Mouse (Mus musculus) kidney, postnatal 0 days (tissue): ENCODE data around the gene Lrsam1. TPM values are rescaled to one million over a fixed set of nuclear protein-coding genes. Genes with fewer than 3 reads are reported as not detected.
A peak's percentile ranks its signal among the peaks of the same experiment; 100 is the strongest.

Experiments used
- ATAC-seq: fragments of 200-750 bp; cut with Nextera tagmentation; replicated peaks from 2 replicates; pipeline ENCODE4 v1.8.0; 2017; ENCODE audit warnings: low read depth, moderate number of reproducible peaks, moderate TSS enrichment, moderate library complexity; ENCODE audit not compliant: low FRiP score
- DNase-seq: peaks from one replicate; pipeline ENCODE4 v3.0.0-alpha.2; 2016; ENCODE audit warnings: low spot score
- H3K27ac ChIP-seq: fragments of 300-500 bp; sonication (generic); 2 replicates; pipeline ENCODE4 v1.5.1; 2014; ENCODE audit warnings: mild to moderate bottlenecking
- H3K27me3 ChIP-seq: fragments of 300-500 bp; sonication (generic); 2 replicates; pipeline ENCODE4 v1.6.1; 2014; ENCODE audit warnings: low read length, mixed read lengths; ENCODE audit not compliant: insufficient read depth
- H3K36me3 ChIP-seq: fragments of 300-500 bp; sonication (generic); 2 replicates; pipeline ENCODE4 v1.6.1; 2014; ENCODE audit warnings: low read length, mixed read lengths; ENCODE audit not compliant: insufficient read depth
- H3K4me1 ChIP-seq: fragments of 300-500 bp; sonication (generic); replicated peaks from 2 replicates; pipeline ENCODE4 v1.6.1; 2014; ENCODE audit warnings: antibody characterized with exemption, low read length, mixed read lengths; ENCODE audit not compliant: insufficient read depth
- H3K4me2 ChIP-seq: fragments of 300-500 bp; sonication (generic); 2 replicates; pipeline ENCODE4 v1.6.1; 2014; ENCODE audit warnings: mild to moderate bottlenecking, low read length, moderate library complexity, mixed read lengths
- H3K4me3 ChIP-seq: fragments of 300-500 bp; sonication (generic); replicated peaks from 2 replicates; pipeline ENCODE4 v1.5.1; 2014; ENCODE audit warnings: low read depth, low read length
- H3K9ac ChIP-seq: fragments of 300-500 bp; sonication (generic); 2 replicates; pipeline ENCODE4 v1.6.1; 2014; ENCODE audit warnings: low read depth, low read length
- H3K9me3 ChIP-seq: fragments of 300-500 bp; sonication (generic); replicated peaks from 2 replicates; pipeline ENCODE4 v1.6.1; 2016; ENCODE audit warnings: low read length, inconsistent platforms, mixed read lengths
- CTCF ChIP-seq: IDR thresholded peaks from 2 replicates; pipeline ENCODE4 v1.5.1; 2016; ENCODE audit warnings: antibody characterized with exemption, low read depth, mild to moderate bottlenecking, moderate library complexity
- WGBS: fragments of 180-500 bp; shearing (Covaris S2); extraction: QIAGEN DNeasy Blood & Tissue Kit; methylation state at CpG from one replicate; pipeline ENCODE4 v1.1.7; 2014; 5-methylcytosine and 5-hydroxymethylcytosine counted together
- polyA plus RNA-seq: library from polyadenylated mRNA; unstranded; fragments of >200 nt; fragmentation: Nextera tagmentation; extraction: Ambion mirVana; gene quantifications from 2 replicates; pipeline ENCODE4 v1.2.1, GENCODE M21; 2015

The Lrsam1 gene
- polyA plus RNA-seq, 1 experiment from 2014 or later, result 9.0 TPM

GRCm38 (mm10) chr2:32907442-32907841, 54.0 kb downstream of the Lrsam1 start:
- no peak overlapping the region for H3K4me3 ChIP-seq
- peaks cover 31% of the 10 kb centered on the region for H3K4me1 ChIP-seq
- no peaks in the 10 kb centered on the region for H3K27me3 ChIP-seq
- H3K9me3 ChIP-seq, result no peaks in the 10 kb centered on the region
- TF ChIP-seq CTCF, result no peak
- peak overlapping the region; percentile 90 for H3K27ac ChIP-seq
- H3K9ac ChIP-seq, result peak overlapping the region; percentile 27; the same call in 1 of the 2 replicates
- no peak for ATAC-seq
- no peak overlapping the region for H3K4me2 ChIP-seq
- no peak for DNase-seq
- H3K36me3 ChIP-seq, result peaks cover 8% of the 10 kb centered on the region
- 40% methylated on average over 8 of the region's 8 CpGs for WGBS

- no peak overlapping the region for H3K4me3 ChIP-seq
- H3K27ac ChIP-seq, result no peak overlapping the region
- H3K4me2 ChIP-seq, result no peak overlapping the region
- no peak overlapping the region for H3K9ac ChIP-seq
- WGBS, result 76% methylated on average over 8 of the region's 8 CpGs
- DNase-seq (no peak), ATAC-seq (no peak)
- H3K36me3 ChIP-seq, result 0 out of 2 replicates have a peak, but pooled peaks cover 2% of the 10 kb centered on the region
- H3K4me1 ChIP-seq, result peaks cover 31% of the 10 kb centered on the region
- no peaks in the 10 kb centered on the region for H3K9me3 ChIP-seq
- H3K27me3 ChIP-seq, result no peaks in the 10 kb centered on the region
- no peak for TF ChIP-seq CTCF
These were observed 56.1 kb downstream of the Lrsam1 start for GRCm38 (mm10) chr2:32905297-32905696.

- H3K9ac ChIP-seq, result 0 out of 2 replicates have a peak overlapping the region, but pooled peaks have one; percentile 27
- H3K27ac ChIP-seq, result no peak overlapping the region
- H3K4me2 ChIP-seq, result no peak overlapping the region
- peaks cover 31% of the 10 kb centered on the region for H3K4me1 ChIP-seq
- no peaks in the 10 kb centered on the region for H3K27me3 ChIP-seq
- no peak for TF ChIP-seq CTCF
- DNase-seq (no peak), ATAC-seq (no peak)
- WGBS, result 89% methylated on average over 5 of the region's 5 CpGs
- H3K4me3 ChIP-seq, result no peak overlapping the region
- H3K36me3 ChIP-seq, result 0 out of 2 replicates have a peak, but pooled peaks cover 2% of the 10 kb centered on the region
- H3K9me3 ChIP-seq, result no peaks in the 10 kb centered on the region
These were observed 56.8 kb downstream of the Lrsam1 start for GRCm38 (mm10) chr2:32904637-32905036.

- Histone ChIP-seq H3K9me3 (no peaks in the 10 kb centered on the region), H3K36me3 (0 out of 2 replicates have a peak, but pooled peaks cover 2% of the 10 kb centered on the region), H3K4me1 (peaks cover 25% of the 10 kb centered on the region), H3K4me2 (no peak overlapping the region), H3K27ac (no peak overlapping the region), H3K27me3 (no peaks in the 10 kb centered on the region), H3K9ac (no peak overlapping the region), H3K4me3 (no peak overlapping the region)
- DNase-seq, result no peak
- no peak for ATAC-seq
- TF ChIP-seq CTCF, result no peak
- WGBS, result 84% methylated on average over 4 of the region's 4 CpGs
These were observed 57.9 kb downstream of the Lrsam1 start for GRCm38 (mm10) chr2:32903470-32903869.

GRCm38 (mm10) chr2:32902126-32902525, 59.3 kb downstream of the Lrsam1 start:
- no peak for ATAC-seq
- no peak for DNase-seq
- Histone ChIP-seq H3K27me3 (no peaks in the 10 kb centered on the region), H3K9ac (no peak overlapping the region), H3K4me2 (no peak overlapping the region), H3K4me3 (no peak overlapping the region), H3K36me3 (0 out of 2 replicates have a peak, but pooled peaks cover 2% of the 10 kb centered on the region), H3K27ac (no peak overlapping the region), H3K9me3 (no peaks in the 10 kb centered on the region), H3K4me1 (peaks cover 23% of the 10 kb centered on the region)
- TF ChIP-seq CTCF, result no peak
- WGBS, result 80% methylated on average over 9 of the region's 9 CpGs

GRCm38 (mm10) chr2:32898983-32899382, 62.4 kb downstream of the Lrsam1 start:
- H3K9me3 ChIP-seq, result no peaks in the 10 kb centered on the region
- ATAC-seq (no peak), DNase-seq (no peak)
- H3K4me2 ChIP-seq, result no peak overlapping the region
- no peak overlapping the region for H3K4me3 ChIP-seq
- 0 out of 2 replicates have a peak overlapping the region, but pooled peaks have one; percentile 27 for H3K9ac ChIP-seq
- WGBS, result 61% methylated on average over 7 of the region's 7 CpGs
- no peak for TF ChIP-seq CTCF
- H3K27me3 ChIP-seq, result no peaks in the 10 kb centered on the region
- H3K27ac ChIP-seq, result peak overlapping the region; percentile 28; the same call in 1 of the 2 replicates
- peaks cover 29% of the 10 kb centered on the region for H3K4me1 ChIP-seq
- H3K36me3 ChIP-seq, result 0 out of 2 replicates have a peak, but pooled peaks cover 2% of the 10 kb centered on the region
